Mouse (Mus musculus): ENCODE measurements around the gene Morn3. TPM values are rescaled to one million over a fixed set of nuclear protein-coding genes. Genes with fewer than 3 reads are reported as not detected.
"Not testable (repeated sequence)": the region's sequence is repeated elsewhere in the genome, so short reads cannot be mapped to it uniquely, and the experiment has no call there.

The Morn3 gene
- polyA plus RNA-seq, 1 experiment from 2014 or later, result 0.41 TPM

DNA sequence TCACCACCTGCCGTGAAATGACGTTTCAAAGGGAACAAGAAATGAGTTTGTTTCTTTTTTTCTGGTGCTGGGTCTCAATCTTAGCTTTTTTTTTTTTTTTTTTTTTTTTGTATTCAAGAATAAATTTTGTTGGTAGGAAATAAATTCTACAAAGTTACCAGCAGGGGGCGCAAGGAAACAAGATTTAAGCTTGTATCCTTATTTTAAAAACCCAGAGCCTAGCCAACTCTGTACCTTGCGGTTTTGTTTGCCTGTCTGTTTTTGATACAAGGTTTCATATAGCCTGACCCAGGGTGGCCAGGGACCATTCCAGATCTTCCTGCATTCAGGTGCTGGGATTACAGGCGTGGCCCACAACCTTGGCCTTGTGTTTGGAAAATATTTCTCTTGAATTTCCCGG is 17.4 kb upstream of the Morn3 start:
- ATAC-seq (ENCODE audit: low FRiP score, low TSS enrichment) (no peak), DNase-seq (ENCODE audit: low spot score) (peak; percentile 63)
- Histone ChIP-seq H3K9ac (ENCODE audit: low read length) (no peak overlapping the region), H3K9me3 (ENCODE audit: control insufficient read depth, low read length) (no peaks in the 10 kb centered on the region), H3K4me3 (ENCODE audit: low read depth, low read length) (no peak overlapping the region), H3K27me3 (ENCODE audit: control insufficient read depth, insufficient read depth, low read length) (no peaks in the 10 kb centered on the region), H3K36me3 (ENCODE audit: control insufficient read depth, insufficient read depth, low read length) (no peaks in the 10 kb centered on the region), H3K4me1 (replicated peaks; ENCODE audit: control insufficient read depth, insufficient read depth) (no peaks in the 10 kb centered on the region), H3K27ac (replicated peaks) (no peak overlapping the region), H3K4me2 (replicated peaks; ENCODE audit: low read depth) (no peak overlapping the region)
- 22% methylated on average over 6 of the region's 6 CpGs for WGBS
- TF ChIP-seq CTCF (IDR thresholded peaks at IDR 0.05; ENCODE audit: low read depth) (peak; percentile 72), EP300 (optimal IDR thresholded peaks at IDR 0.05) (no peak)

DNA sequence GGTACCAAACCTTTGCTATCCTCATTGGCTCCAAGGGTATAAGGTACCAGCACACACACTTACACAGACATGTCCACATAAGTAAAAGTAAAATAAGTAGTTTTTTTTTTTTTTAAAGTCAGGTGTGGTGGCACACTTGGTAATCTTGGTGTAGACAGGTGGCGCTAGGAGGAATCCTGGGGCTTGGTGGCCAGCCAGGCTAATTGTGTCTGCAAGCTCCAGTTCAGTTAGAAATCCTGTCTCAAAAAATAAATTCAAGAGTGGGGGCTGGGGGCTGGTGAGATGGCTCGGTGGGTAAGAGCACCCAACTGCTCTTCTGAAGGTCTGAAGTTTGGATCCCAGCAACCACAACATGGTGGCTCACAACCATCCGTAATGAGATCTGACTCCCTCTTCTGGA is 16.3 kb upstream of the Morn3 start:
- H3K27me3 ChIP-seq (ENCODE audit: control insufficient read depth, insufficient read depth, low read length), result no peaks in the 10 kb centered on the region
- H3K9ac ChIP-seq (ENCODE audit: low read length), result no peak overlapping the region
- H3K36me3 ChIP-seq (ENCODE audit: control insufficient read depth, insufficient read depth, low read length), result no peaks in the 10 kb centered on the region
- no peaks in the 10 kb centered on the region for H3K9me3 ChIP-seq (ENCODE audit: control insufficient read depth, low read length)
- H3K4me3 ChIP-seq (ENCODE audit: low read depth, low read length), result no peak overlapping the region
- no peak for DNase-seq (ENCODE audit: low spot score)
- no peak for TF ChIP-seq EP300 (optimal IDR thresholded peaks at IDR 0.05)
- TF ChIP-seq CTCF (IDR thresholded peaks at IDR 0.05; ENCODE audit: low read depth), result no peak; the same call in 1 of the 2 replicates
- no peak for ATAC-seq (ENCODE audit: low FRiP score, low TSS enrichment)
- H3K27ac ChIP-seq (replicated peaks), result no peak overlapping the region
- 82% methylated on average over 3 of the region's 3 CpGs for WGBS
- no peak overlapping the region for H3K4me2 ChIP-seq (replicated peaks; ENCODE audit: low read depth)
- H3K4me1 ChIP-seq (replicated peaks; ENCODE audit: control insufficient read depth, insufficient read depth), result no peaks in the 10 kb centered on the region; the same call in 1 of the 2 replicates

GRCm38 (mm10) chr5:123061402-123061749 is 14.6 kb upstream of the Morn3 start:
- ATAC-seq (ENCODE audit: low FRiP score, low TSS enrichment); H3K9me3 ChIP-seq (ENCODE audit: control insufficient read depth, low read length); H3K36me3 ChIP-seq (ENCODE audit: control insufficient read depth, insufficient read depth, low read length); DNase-seq (ENCODE audit: low spot score); H3K4me2 ChIP-seq (replicated peaks; ENCODE audit: low read depth); H3K4me3 ChIP-seq (ENCODE audit: low read depth, low read length); H3K27me3 ChIP-seq (ENCODE audit: control insufficient read depth, insufficient read depth, low read length); H3K4me1 ChIP-seq (replicated peaks; ENCODE audit: control insufficient read depth, insufficient read depth); H3K9ac ChIP-seq (ENCODE audit: low read length); H3K27ac ChIP-seq (replicated peaks): not testable (repeated sequence)
- TF ChIP-seq CTCF (IDR thresholded peaks at IDR 0.05; ENCODE audit: low read depth), result peak; percentile 9; the same call in 1 of the 2 replicates
- WGBS, result 86% methylated on average over 4 of the region's 6 CpGs

DNA sequence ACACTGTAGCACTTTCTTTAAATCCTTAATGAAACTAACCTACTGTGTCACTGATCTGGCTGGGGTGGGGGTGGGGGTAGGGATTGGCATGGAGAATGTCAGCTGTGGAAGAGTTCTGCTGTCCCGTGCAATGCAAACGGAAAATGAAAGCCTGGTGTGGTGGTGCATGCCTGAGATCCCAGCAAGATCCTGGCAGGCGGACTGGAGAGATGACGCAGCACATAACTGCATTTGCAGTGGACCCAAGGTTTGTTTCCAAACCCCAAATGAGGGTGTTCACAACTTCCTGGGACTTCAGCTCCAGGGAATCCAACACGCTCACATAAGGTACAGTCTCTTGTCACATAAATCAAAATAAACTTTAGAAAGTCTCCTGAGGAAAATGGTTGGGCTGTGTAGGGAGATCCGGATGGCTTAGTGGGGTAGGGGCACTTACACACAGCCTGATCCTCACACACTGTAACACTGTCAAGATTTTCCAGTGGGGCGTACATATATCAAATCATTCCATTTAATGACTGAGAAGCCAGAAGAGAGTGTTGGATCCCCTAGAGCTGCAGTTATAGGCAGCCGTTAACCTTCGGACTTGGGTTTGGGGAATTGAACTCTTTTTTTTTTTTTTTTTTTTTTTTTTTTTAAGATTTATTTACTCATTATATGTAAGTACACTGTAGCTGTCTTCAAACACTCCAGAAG is 14.0 kb upstream of the Morn3 start:
- no peak for ATAC-seq (ENCODE audit: low FRiP score, low TSS enrichment)
- Histone ChIP-seq H3K9me3 (ENCODE audit: control insufficient read depth, low read length) (no peaks in the 10 kb centered on the region), H3K4me3 (ENCODE audit: low read depth, low read length) (no peak overlapping the region), H3K36me3 (ENCODE audit: control insufficient read depth, insufficient read depth, low read length) (no peaks in the 10 kb centered on the region), H3K27ac (replicated peaks) (peak overlapping the region; percentile 65), H3K4me1 (replicated peaks; ENCODE audit: control insufficient read depth, insufficient read depth) (no peaks in the 10 kb centered on the region; the same call in 1 of the 2 replicates), H3K9ac (ENCODE audit: low read length) (no peak overlapping the region), H3K27me3 (ENCODE audit: control insufficient read depth, insufficient read depth, low read length) (no peaks in the 10 kb centered on the region), H3K4me2 (replicated peaks; ENCODE audit: low read depth) (peak overlapping the region; percentile 27)
- TF ChIP-seq EP300 (optimal IDR thresholded peaks at IDR 0.05), result no peak
- no peak for TF ChIP-seq CTCF (IDR thresholded peaks at IDR 0.05; ENCODE audit: low read depth)
- WGBS, result 52% methylated on average over 9 of the region's 9 CpGs
- no peak for DNase-seq (ENCODE audit: low spot score)

DNA sequence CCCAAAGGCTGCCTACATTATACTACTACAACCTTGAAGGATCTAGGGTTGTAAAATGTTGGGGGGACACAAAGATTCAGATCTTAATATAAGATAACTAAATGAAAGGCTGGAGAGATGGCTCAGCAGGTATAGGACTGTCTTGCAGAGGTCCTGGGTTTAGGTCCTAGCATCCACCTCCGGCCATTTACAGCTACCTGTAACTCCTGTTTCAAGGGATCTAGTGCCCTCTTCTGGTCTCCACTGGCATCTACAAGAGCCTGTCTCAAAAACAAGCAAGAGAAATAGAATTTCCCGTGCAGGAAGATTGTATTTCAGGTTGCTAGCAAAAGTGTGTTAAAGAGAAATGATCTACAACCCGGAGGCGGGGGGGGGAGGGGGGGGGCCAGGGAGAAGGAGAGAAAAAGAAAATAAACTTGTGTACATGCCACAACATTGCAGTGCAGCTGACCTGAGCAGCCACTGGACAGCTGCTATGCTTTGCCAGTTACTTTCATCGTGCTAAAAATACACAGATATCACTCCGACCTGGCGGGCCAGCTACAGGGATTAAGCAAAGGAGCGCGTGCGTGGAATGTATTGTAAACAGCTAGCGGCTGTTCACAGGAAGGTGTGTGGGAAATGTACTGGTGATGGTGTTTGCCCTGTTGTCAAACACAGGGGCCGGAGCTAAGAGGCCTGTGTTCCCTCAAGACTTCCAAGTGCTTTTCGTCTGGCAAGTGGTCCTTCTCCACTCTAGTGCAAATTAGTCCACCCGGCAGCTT is 13.1 kb upstream of the Morn3 start:
- peak; percentile 55 for DNase-seq (ENCODE audit: low spot score)
- Histone ChIP-seq H3K4me1 (replicated peaks; ENCODE audit: control insufficient read depth, insufficient read depth) (no peaks in the 10 kb centered on the region; the same call in 1 of the 2 replicates), H3K27ac (replicated peaks) (peak overlapping the region; percentile 65), H3K4me3 (ENCODE audit: low read depth, low read length) (no peak overlapping the region), H3K9me3 (ENCODE audit: control insufficient read depth, low read length) (no peaks in the 10 kb centered on the region), H3K36me3 (ENCODE audit: control insufficient read depth, insufficient read depth, low read length) (no peaks in the 10 kb centered on the region), H3K9ac (ENCODE audit: low read length) (no peak overlapping the region; the same call in 1 of the 2 replicates), H3K4me2 (replicated peaks; ENCODE audit: low read depth) (peak overlapping the region; percentile 27; the same call in 1 of the 2 replicates), H3K27me3 (ENCODE audit: control insufficient read depth, insufficient read depth, low read length) (no peaks in the 10 kb centered on the region)
- TF ChIP-seq EP300 (optimal IDR thresholded peaks at IDR 0.05) (no peak), CTCF (IDR thresholded peaks at IDR 0.05; ENCODE audit: low read depth) (peak; percentile 79)
- WGBS, result 12% methylated on average over 14 of the region's 14 CpGs
- no peak; the same call in 1 of the 2 replicates for ATAC-seq (ENCODE audit: low FRiP score, low TSS enrichment)
